Mouse (Mus musculus) thymus, adult 18-20 months (tissue): Measurements from ENCODE around the gene Cxcr2.

Source experiments
- DNase-seq, 2 experiments: peaks; one replicate each; pipeline ENCODE4 v3.0.0; 2022; ENCODE audit warnings: mixed read lengths in 2 of 2

Gene Cxcr2

DNA sequence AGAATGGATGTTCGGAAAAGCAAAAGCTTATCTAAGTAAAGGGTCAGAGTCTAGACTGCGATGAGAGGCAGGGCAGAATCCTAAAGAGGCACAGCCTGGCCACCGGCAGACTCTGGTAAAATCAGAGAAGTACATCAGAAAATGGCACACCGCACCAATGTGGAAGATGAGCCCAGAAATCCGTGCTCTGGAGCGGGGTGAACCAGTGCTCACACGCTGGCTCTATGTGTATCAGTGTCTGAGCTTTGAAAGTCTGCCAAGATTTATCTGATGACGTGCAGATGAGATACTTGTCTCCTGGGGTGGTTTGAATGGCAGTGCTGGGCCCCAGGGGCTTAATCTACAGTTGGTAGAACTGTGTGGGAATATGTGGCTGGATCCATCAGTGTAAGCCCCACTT lies 45.3 kb downstream of the Cxcr2 start:
- DNase-seq: no peak

DNA sequence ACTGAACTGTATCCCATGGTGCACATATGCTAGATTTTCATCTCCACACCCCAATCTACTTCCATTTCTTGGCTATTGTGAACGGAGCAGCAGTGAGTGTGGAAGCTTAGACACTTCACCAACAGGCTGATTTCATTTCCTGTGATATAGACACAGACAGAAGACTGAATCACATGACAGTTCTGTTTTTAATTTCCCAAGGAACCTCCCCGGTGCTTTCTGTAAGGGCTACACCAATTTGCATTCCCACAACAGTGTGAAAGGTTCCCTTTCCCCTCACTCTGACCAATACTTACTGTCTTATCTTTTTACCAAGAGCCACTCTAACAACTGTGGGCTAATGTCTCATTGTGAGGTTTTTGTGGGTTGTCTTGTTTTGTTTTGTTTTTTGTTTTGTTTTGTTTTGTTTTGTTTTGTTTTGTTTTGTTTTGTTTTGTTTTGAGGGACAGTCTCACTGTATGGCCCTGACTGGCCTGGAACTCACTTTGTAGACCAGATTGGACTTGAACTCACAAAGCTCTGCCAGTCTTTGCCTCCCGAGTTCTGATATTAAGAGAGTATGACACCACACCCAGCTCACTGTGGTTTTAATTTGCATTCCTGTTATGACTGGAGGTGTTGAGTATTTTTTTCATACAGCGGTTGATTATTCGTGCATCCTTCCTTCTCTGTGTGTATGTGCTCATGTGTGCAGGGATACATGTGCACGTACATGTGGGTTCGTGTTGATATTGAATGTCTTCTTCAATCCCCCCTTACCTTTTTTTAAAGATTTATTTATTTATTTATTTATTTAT lies 47.5 kb downstream of the Cxcr2 start:
- DNase-seq: no peak

- DNase-seq: no peak
Measured at GRCm38 (mm10) chr1:74203457-74203856, 49.7 kb downstream of the Cxcr2 start.

DNA sequence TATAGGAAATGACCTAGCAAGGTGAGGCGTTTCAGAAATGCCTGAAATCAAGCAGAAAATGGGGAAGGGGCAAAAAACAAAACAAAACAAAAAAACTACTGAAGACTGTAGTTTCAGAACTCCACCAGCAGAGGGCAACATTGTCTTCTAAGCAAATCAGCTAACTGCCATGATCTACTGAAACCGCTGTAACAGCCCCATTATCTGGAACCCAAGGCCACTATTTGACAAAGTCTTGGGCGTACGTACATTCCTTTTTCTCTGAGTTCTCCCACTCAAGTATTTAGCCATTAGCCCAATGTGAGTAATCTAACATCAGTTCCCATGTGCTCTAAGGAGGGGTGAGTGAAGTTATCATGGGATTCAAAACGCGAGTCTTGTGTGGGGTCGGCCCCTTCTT lies 52.1 kb downstream of the Cxcr2 start:
- DNase-seq: no peak

GRCm38 (mm10) chr1:74206642-74207041 lies 52.9 kb downstream of the Cxcr2 start:
- no peak for DNase-seq

GRCm38 (mm10) chr1:74207906-74208305 lies 54.1 kb downstream of the Cxcr2 start:
- no peak for DNase-seq

DNA sequence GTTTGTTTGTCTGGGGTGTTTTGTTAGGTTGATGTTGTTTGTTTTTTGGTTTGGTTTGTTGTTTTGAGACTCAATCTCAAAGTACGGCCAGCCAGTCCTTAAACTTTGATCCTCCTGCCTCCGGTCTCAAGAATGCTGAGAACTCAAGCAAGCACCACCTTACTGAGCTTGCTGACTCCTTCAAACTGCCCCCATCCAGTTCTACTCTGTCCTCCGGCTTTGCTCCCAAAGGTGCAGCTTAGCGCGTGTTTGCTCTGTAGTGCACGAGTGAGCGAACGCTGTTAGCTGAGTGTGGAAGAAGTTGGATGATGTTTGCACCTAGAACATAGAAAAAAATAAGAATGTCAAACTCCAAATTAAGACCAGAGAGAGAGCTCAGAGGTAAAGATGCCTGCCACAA lies 55.2 kb downstream of the Cxcr2 start:
- DNase-seq: no peak
